Mouse (Mus musculus): ENCODE measurements around the gene Zfp729b. TPM values are rescaled to one million over a fixed set of nuclear protein-coding genes. Genes with fewer than 3 reads are reported as not detected.

The Zfp729b gene
- polyA plus RNA-seq (2014; fragmentation: Nextera tagmentation; extraction: Ambion mirVana), result 4.7 and 5.3 TPM in 2 replicates

GRCm38 (mm10) chr13:67609066-67609876 is at the start of gene Zfp729b:
Gene Zfp729b (minus strand): TSS chr13:67609707.
- no peaks in the 10 kb centered on the region for H3K27me3 ChIP-seq (ENCODE audit: control insufficient read depth, insufficient read depth, low read length)
- H3K27ac ChIP-seq (ENCODE audit: low read depth, low read length), result no peak within 1 kb of the TSS
- peaks cover 2% of the 10 kb centered on the region; the same call in 1 of the 2 replicates for H3K9me3 ChIP-seq (ENCODE audit: control insufficient read depth, low read length)
- H3K36me3 ChIP-seq (ENCODE audit: control insufficient read depth, insufficient read depth, low read length), result no peaks in the 10 kb centered on the region
- H3K4me3 ChIP-seq (ENCODE audit: low read depth, low read length), result peak within 1 kb of the TSS; percentile 61
- 6% methylated on average over 20 of the region's 20 CpGs for WGBS
- ATAC-seq (ENCODE audit: low FRiP score), result peak; percentile 97
- H3K4me1 ChIP-seq (ENCODE audit: control insufficient read depth, insufficient read depth, low read length), result peaks cover 3% of the 10 kb centered on the region; the same call in 1 of the 2 replicates
- H3K9ac ChIP-seq (ENCODE audit: low read length), result peak within 1 kb of the TSS; percentile 68
- peak; percentile 99 for DNase-seq (ENCODE audit: low spot score, missing footprints)
- peak within 1 kb of the TSS; percentile 46 for H3K4me2 ChIP-seq

- no peak overlapping the region for H3K9ac ChIP-seq (ENCODE audit: low read length)
- H3K27me3 ChIP-seq (ENCODE audit: control insufficient read depth, insufficient read depth, low read length), result no peaks in the 10 kb centered on the region
- H3K4me3 ChIP-seq (ENCODE audit: low read depth, low read length), result no peak overlapping the region
- WGBS, result 45% methylated on average over 3 of the region's 3 CpGs
- no peak for ATAC-seq (ENCODE audit: low FRiP score)
- H3K4me1 ChIP-seq (ENCODE audit: control insufficient read depth, insufficient read depth, low read length), result no peaks in the 10 kb centered on the region
- no peak overlapping the region for H3K27ac ChIP-seq (ENCODE audit: low read depth, low read length)
- no peak for DNase-seq (ENCODE audit: low spot score, missing footprints)
- no peaks in the 10 kb centered on the region for H3K9me3 ChIP-seq (ENCODE audit: control insufficient read depth, low read length)
- H3K4me2 ChIP-seq, result no peak overlapping the region
- no peaks in the 10 kb centered on the region for H3K36me3 ChIP-seq (ENCODE audit: control insufficient read depth, insufficient read depth, low read length)
Measured at GRCm38 (mm10) chr13:67652496-67652895, 43.0 kb upstream of the Zfp729b start.

DNA sequence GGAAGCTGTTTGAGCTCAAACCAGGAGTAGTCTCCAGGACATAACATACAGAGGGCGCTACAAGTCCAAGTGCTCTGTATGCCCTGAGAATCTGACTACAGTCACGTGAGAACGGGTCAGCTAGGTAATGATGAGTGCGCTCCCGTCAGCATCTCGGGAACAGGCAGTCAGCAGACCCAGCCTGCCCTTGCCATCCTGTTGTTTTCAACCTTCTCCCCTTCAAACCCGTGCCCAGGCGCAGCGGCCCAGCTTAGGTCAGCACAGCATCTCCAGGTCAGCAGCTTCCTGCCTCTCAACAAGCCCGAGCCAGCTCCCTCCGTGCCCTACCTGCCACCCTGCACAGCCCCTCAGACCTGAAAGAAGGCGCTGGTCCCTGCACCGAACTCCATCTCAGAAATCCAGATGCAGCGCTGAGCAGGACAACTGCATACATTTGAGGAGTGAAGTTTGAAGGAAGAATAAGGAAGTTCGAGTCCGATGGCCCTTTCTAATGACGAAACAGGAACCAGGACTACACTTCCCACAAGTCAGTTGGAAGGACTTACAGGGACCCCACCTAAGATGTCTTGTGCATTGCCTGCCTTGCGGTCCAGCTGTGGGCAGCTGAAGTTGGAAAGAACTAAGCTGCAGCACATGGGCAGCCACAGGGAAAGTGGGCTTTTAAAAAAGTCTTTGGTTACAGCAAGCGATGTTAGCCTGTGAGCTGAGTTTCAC is 27.9 kb upstream of the Zfp729b start, which contains the start of the genes Gm49345 and Zfp729a:
TSS of gene Gm49345 (minus strand) at position 476 of the 714 bp plus-strand sequence.
TSS of gene Zfp729a (minus strand) at position 498 of the 714 bp plus-strand sequence.
- no peaks in the 10 kb centered on the region for H3K36me3 ChIP-seq (ENCODE audit: control insufficient read depth, insufficient read depth, low read length)
- H3K9me3 ChIP-seq (ENCODE audit: control insufficient read depth, low read length), result no peaks in the 10 kb centered on the region
- no peaks in the 10 kb centered on the region for H3K27me3 ChIP-seq (ENCODE audit: control insufficient read depth, insufficient read depth, low read length)
- peak within 1 kb of the TSS; percentile 45 for H3K4me2 ChIP-seq
- WGBS, result under 1% methylated on average over 19 of the region's 19 CpGs
- ATAC-seq (ENCODE audit: low FRiP score) (peak; percentile 99), DNase-seq (ENCODE audit: low spot score, missing footprints) (peak; percentile 98)
- H3K4me1 ChIP-seq (ENCODE audit: control insufficient read depth, insufficient read depth, low read length), result no peaks in the 10 kb centered on the region
- peak within 1 kb of the TSS; percentile 75 for H3K4me3 ChIP-seq (ENCODE audit: low read depth, low read length)
- H3K27ac ChIP-seq (ENCODE audit: low read depth, low read length), result no peak within 1 kb of the TSS
- H3K9ac ChIP-seq (ENCODE audit: low read length), result peak within 1 kb of the TSS; percentile 70

DNA sequence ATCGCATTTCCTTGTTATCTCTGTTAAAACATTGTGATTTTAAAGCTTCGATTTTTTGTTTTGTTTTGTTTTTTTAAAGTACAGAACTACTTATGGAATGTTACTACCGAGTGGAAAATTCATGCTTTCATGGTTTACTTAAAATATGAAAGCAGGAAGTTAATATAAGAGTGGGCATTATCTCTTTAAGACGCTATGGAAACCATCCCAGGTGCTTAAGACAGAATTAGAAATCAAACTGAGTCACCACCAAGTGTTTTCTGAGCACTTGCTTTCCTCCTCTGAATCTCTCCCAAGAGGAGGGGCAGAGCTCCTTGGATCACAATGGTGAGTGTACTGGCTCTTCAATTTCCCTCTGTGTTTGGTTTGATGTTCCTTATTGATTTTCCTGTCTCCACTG is 601 bp upstream of the Zfp729b start:
- DNase-seq (ENCODE audit: low spot score, missing footprints) (peak; percentile 85), ATAC-seq (ENCODE audit: low FRiP score) (no peak)
- peaks cover 3% of the 10 kb centered on the region; the same call in 1 of the 2 replicates for H3K4me1 ChIP-seq (ENCODE audit: control insufficient read depth, insufficient read depth, low read length)
- H3K9me3 ChIP-seq (ENCODE audit: control insufficient read depth, low read length), result peaks cover 2% of the 10 kb centered on the region; the same call in 1 of the 2 replicates
- H3K27me3 ChIP-seq (ENCODE audit: control insufficient read depth, insufficient read depth, low read length), result no peaks in the 10 kb centered on the region
- no peak overlapping the region for H3K27ac ChIP-seq (ENCODE audit: low read depth, low read length)
- no peak overlapping the region for H3K9ac ChIP-seq (ENCODE audit: low read length)
- H3K36me3 ChIP-seq (ENCODE audit: control insufficient read depth, insufficient read depth, low read length), result no peaks in the 10 kb centered on the region
- WGBS, result 91% methylated on average over 4 of the region's 4 CpGs
- no peak overlapping the region for H3K4me3 ChIP-seq (ENCODE audit: low read depth, low read length)
- no peak overlapping the region for H3K4me2 ChIP-seq

DNA sequence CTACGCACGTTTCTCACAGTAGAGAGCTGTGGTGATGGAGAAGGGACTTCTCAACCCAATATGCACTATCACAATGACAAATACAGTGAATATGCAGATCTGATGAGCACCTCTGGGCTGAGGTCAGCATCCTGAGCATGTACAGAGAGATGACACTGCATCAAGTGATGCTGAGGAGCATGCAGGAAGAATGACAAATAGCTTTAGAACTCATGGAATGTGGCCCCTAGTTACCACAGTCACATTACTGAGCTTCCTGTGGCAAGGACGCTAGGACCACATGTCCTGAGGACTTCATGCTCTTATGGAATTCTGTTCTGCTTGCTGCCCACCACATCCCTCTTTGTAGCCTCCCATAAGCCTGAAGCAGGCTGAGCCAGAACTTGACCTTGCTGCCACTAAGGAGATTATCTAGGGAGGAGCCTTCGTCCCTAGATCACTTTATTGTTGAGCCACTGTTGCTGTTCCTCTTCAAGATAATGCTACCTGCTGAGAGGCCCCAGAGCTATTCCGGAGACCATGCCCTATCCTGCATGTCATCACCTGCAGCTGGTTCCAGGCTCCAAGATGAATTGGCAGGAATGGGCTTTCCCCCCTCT is 36.8 kb downstream of the Zfp729b start:
- H3K36me3 ChIP-seq (ENCODE audit: control insufficient read depth, insufficient read depth, low read length), result no peaks in the 10 kb centered on the region
- WGBS, result 72% methylated on average over 5 of the region's 5 CpGs
- DNase-seq (ENCODE audit: low spot score, missing footprints) (no peak), ATAC-seq (ENCODE audit: low FRiP score) (no peak)
- no peak overlapping the region for H3K27ac ChIP-seq (ENCODE audit: low read depth, low read length)
- no peaks in the 10 kb centered on the region for H3K27me3 ChIP-seq (ENCODE audit: control insufficient read depth, insufficient read depth, low read length)
- no peak overlapping the region for H3K4me3 ChIP-seq (ENCODE audit: low read depth, low read length)
- no peak overlapping the region for H3K4me2 ChIP-seq
- no peaks in the 10 kb centered on the region for H3K9me3 ChIP-seq (ENCODE audit: control insufficient read depth, low read length)
- no peak overlapping the region for H3K9ac ChIP-seq (ENCODE audit: low read length)
- H3K4me1 ChIP-seq (ENCODE audit: control insufficient read depth, insufficient read depth, low read length), result no peaks in the 10 kb centered on the region

GRCm38 (mm10) chr13:67553730-67554129 is 55.8 kb downstream of the Zfp729b start, which contains the start of gene Zfp748:
Gene Zfp748 (minus strand): TSS chr13:67553830.
- DNase-seq (ENCODE audit: low spot score, missing footprints) (no peak), ATAC-seq (ENCODE audit: low FRiP score) (no peak)
- H3K27me3 ChIP-seq (ENCODE audit: control insufficient read depth, insufficient read depth, low read length), result no peaks in the 10 kb centered on the region
- H3K4me1 ChIP-seq (ENCODE audit: control insufficient read depth, insufficient read depth, low read length), result peaks cover 9% of the 10 kb centered on the region
- peak within 1 kb of the TSS; percentile 66 for H3K4me2 ChIP-seq
- H3K9ac ChIP-seq (ENCODE audit: low read length), result peak within 1 kb of the TSS; percentile 89
- no peaks in the 10 kb centered on the region for H3K9me3 ChIP-seq (ENCODE audit: control insufficient read depth, low read length)
- H3K4me3 ChIP-seq (ENCODE audit: low read depth, low read length), result peak within 1 kb of the TSS; percentile 90
- H3K36me3 ChIP-seq (ENCODE audit: control insufficient read depth, insufficient read depth, low read length), result no peaks in the 10 kb centered on the region
- 80% methylated on average over 4 of the region's 4 CpGs for WGBS
- 0 out of 2 replicates have a peak within 1 kb of the TSS, but pooled peaks have one; percentile 40 for H3K27ac ChIP-seq (ENCODE audit: low read depth, low read length)

GRCm38 (mm10) chr13:67552505-67553346 is 56.8 kb downstream of the Zfp729b start:
- WGBS, result under 1% methylated on average over 44 of the region's 44 CpGs
- ATAC-seq (ENCODE audit: low FRiP score), result peak; percentile 99
- H3K36me3 ChIP-seq (ENCODE audit: control insufficient read depth, insufficient read depth, low read length), result no peaks in the 10 kb centered on the region
- peak overlapping the region; percentile 90 for H3K4me3 ChIP-seq (ENCODE audit: low read depth, low read length)
- H3K4me2 ChIP-seq, result peak overlapping the region; percentile 66
- no peaks in the 10 kb centered on the region for H3K27me3 ChIP-seq (ENCODE audit: control insufficient read depth, insufficient read depth, low read length)
- 0 out of 2 replicates have a peak overlapping the region, but pooled peaks have one; percentile 40 for H3K27ac ChIP-seq (ENCODE audit: low read depth, low read length)
- peaks cover 9% of the 10 kb centered on the region for H3K4me1 ChIP-seq (ENCODE audit: control insufficient read depth, insufficient read depth, low read length)
- H3K9ac ChIP-seq (ENCODE audit: low read length), result peak overlapping the region; percentile 89
- DNase-seq (ENCODE audit: low spot score, missing footprints), result peak; percentile 98
- H3K9me3 ChIP-seq (ENCODE audit: control insufficient read depth, low read length), result no peaks in the 10 kb centered on the region

GRCm38 (mm10) chr13:67545941-67546340 is 63.6 kb downstream of the Zfp729b start:
- Histone ChIP-seq H3K4me2 (no peak overlapping the region), H3K9me3 (ENCODE audit: control insufficient read depth, low read length) (no peaks in the 10 kb centered on the region; the same call in 1 of the 2 replicates), H3K9ac (ENCODE audit: low read length) (no peak overlapping the region), H3K4me3 (ENCODE audit: low read depth, low read length) (no peak overlapping the region), H3K27me3 (ENCODE audit: control insufficient read depth, insufficient read depth, low read length) (no peaks in the 10 kb centered on the region), H3K27ac (ENCODE audit: low read depth, low read length) (no peak overlapping the region), H3K36me3 (ENCODE audit: control insufficient read depth, insufficient read depth, low read length) (peaks cover 21% of the 10 kb centered on the region), H3K4me1 (ENCODE audit: control insufficient read depth, insufficient read depth, low read length) (no peaks in the 10 kb centered on the region)
- WGBS, result 92% methylated on average over 1 of the region's 1 CpGs
- ATAC-seq (ENCODE audit: low FRiP score) (no peak), DNase-seq (ENCODE audit: low spot score, missing footprints) (no peak)
